Mouse (Mus musculus): ENCODE data around the gene Ezh1. TPM values are rescaled to one million over a fixed set of nuclear protein-coding genes. Genes with fewer than 3 reads are reported as not detected.

The Ezh1 gene
- polyA plus RNA-seq, 1 experiment from 2014 or later = 17.1 TPM

- Histone ChIP-seq H3K4me1 (ENCODE audit: insufficient read depth, low read depth, low read length) (no peaks in the 10 kb centered on the region), H3K36me3 (ENCODE audit: insufficient read depth, low read length) (no peaks in the 10 kb centered on the region), H3K9ac (replicated peaks; ENCODE audit: low read depth) (no peak overlapping the region), H3K9me3 (ENCODE audit: low read length) (no peaks in the 10 kb centered on the region), H3K27ac (ENCODE audit: low read length) (peak overlapping the region; percentile 92), H3K4me3 (ENCODE audit: low read depth, low read length) (peak overlapping the region; percentile 50), H3K27me3 (replicated peaks; ENCODE audit: insufficient read depth, low read length) (0 out of 2 replicates have a peak, but pooled peaks cover 3% of the 10 kb centered on the region), H3K4me2 (replicated peaks; ENCODE audit: low read depth, low read length) (peak overlapping the region; percentile 70)
- WGBS = 36% methylated on average over 14 of the region's 14 CpGs
- TF ChIP-seq CTCF (IDR thresholded peaks at IDR 0.05) (peak; percentile 78), EP300 (IDR thresholded peaks at IDR 0.05) (peak; percentile 94)
- DNase-seq (ENCODE audit: low spot score) (peak; percentile 85), ATAC-seq (peak; percentile 74)
These were observed 22.2 kb upstream of the Ezh1 start for GRCm38 (mm10) chr11:101248258-101248994.

GRCm38 (mm10) chr11:101247521-101248030 is 21.3 kb upstream of the Ezh1 start:
- 69% methylated on average over 6 of the region's 6 CpGs for WGBS
- DNase-seq (ENCODE audit: low spot score) (no peak), ATAC-seq (no peak)
- no peak for TF ChIP-seq EP300 (IDR thresholded peaks at IDR 0.05)
- no peak for TF ChIP-seq CTCF (IDR thresholded peaks at IDR 0.05)
- peak overlapping the region; percentile 92 for H3K27ac ChIP-seq (ENCODE audit: low read length)
- no peaks in the 10 kb centered on the region for H3K9me3 ChIP-seq (ENCODE audit: low read length)
- H3K9ac ChIP-seq (replicated peaks; ENCODE audit: low read depth) = peak overlapping the region; percentile 64
- no peaks in the 10 kb centered on the region for H3K4me1 ChIP-seq (ENCODE audit: insufficient read depth, low read depth, low read length)
- no peaks in the 10 kb centered on the region for H3K36me3 ChIP-seq (ENCODE audit: insufficient read depth, low read length)
- H3K27me3 ChIP-seq (replicated peaks; ENCODE audit: insufficient read depth, low read length) = 0 out of 2 replicates have a peak, but pooled peaks cover 3% of the 10 kb centered on the region
- H3K4me3 ChIP-seq (ENCODE audit: low read depth, low read length) = peak overlapping the region; percentile 50
- peak overlapping the region; percentile 70 for H3K4me2 ChIP-seq (replicated peaks; ENCODE audit: low read depth, low read length)

GRCm38 (mm10) chr11:101246702-101247012 is 20.4 kb upstream of the Ezh1 start:
- H3K4me1 ChIP-seq (ENCODE audit: insufficient read depth, low read depth, low read length) = no peaks in the 10 kb centered on the region
- peak overlapping the region; percentile 64 for H3K9ac ChIP-seq (replicated peaks; ENCODE audit: low read depth)
- 10% methylated on average over 7 of the region's 7 CpGs for WGBS
- peak; percentile 16 for ATAC-seq
- DNase-seq (ENCODE audit: low spot score) = no peak
- no peaks in the 10 kb centered on the region for H3K9me3 ChIP-seq (ENCODE audit: low read length)
- H3K4me3 ChIP-seq (ENCODE audit: low read depth, low read length) = peak overlapping the region; percentile 50
- H3K27me3 ChIP-seq (replicated peaks; ENCODE audit: insufficient read depth, low read length) = 0 out of 2 replicates have a peak, but pooled peaks cover 3% of the 10 kb centered on the region
- peak overlapping the region; percentile 70 for H3K4me2 ChIP-seq (replicated peaks; ENCODE audit: low read depth, low read length)
- no peaks in the 10 kb centered on the region for H3K36me3 ChIP-seq (ENCODE audit: insufficient read depth, low read length)
- H3K27ac ChIP-seq (ENCODE audit: low read length) = peak overlapping the region; percentile 92
- no peak for TF ChIP-seq EP300 (IDR thresholded peaks at IDR 0.05)
- TF ChIP-seq CTCF (IDR thresholded peaks at IDR 0.05) = no peak

- peak within 1 kb of the TSS; percentile 92 for H3K27ac ChIP-seq (ENCODE audit: low read length)
- H3K4me2 ChIP-seq (replicated peaks; ENCODE audit: low read depth, low read length) = peak within 1 kb of the TSS; percentile 70
- 0 out of 2 replicates have a peak, but pooled peaks cover 3% of the 10 kb centered on the region for H3K27me3 ChIP-seq (replicated peaks; ENCODE audit: insufficient read depth, low read length)
- peak; percentile 84 for ATAC-seq
- peak; percentile 69 for DNase-seq (ENCODE audit: low spot score)
- H3K9ac ChIP-seq (replicated peaks; ENCODE audit: low read depth) = peak within 1 kb of the TSS; percentile 64
- TF ChIP-seq EP300 (IDR thresholded peaks at IDR 0.05) (no peak), CTCF (IDR thresholded peaks at IDR 0.05) (peak; percentile 3; the same call in 1 of the 2 replicates)
- no peaks in the 10 kb centered on the region for H3K4me1 ChIP-seq (ENCODE audit: insufficient read depth, low read depth, low read length)
- 1% methylated on average over 47 of the region's 63 CpGs for WGBS
- H3K4me3 ChIP-seq (ENCODE audit: low read depth, low read length) = peak within 1 kb of the TSS; percentile 50
- no peaks in the 10 kb centered on the region for H3K36me3 ChIP-seq (ENCODE audit: insufficient read depth, low read length)
- H3K9me3 ChIP-seq (ENCODE audit: low read length) = no peaks in the 10 kb centered on the region
These were observed 19.8 kb upstream of the Ezh1 start, which contains the start of gene Ramp2 for GRCm38 (mm10) chr11:101245855-101246701. Gene Ramp2 (plus strand): TSS chr11:101246028.

- Histone ChIP-seq H3K9ac (replicated peaks; ENCODE audit: low read depth) (0 out of 2 replicates have a peak overlapping the region, but pooled peaks have one; percentile 64), H3K27ac (ENCODE audit: low read length) (peak overlapping the region; percentile 92), H3K27me3 (replicated peaks; ENCODE audit: insufficient read depth, low read length) (0 out of 2 replicates have a peak, but pooled peaks cover 3% of the 10 kb centered on the region), H3K36me3 (ENCODE audit: insufficient read depth, low read length) (no peaks in the 10 kb centered on the region), H3K4me1 (ENCODE audit: insufficient read depth, low read depth, low read length) (no peaks in the 10 kb centered on the region), H3K9me3 (ENCODE audit: low read length) (no peaks in the 10 kb centered on the region), H3K4me2 (replicated peaks; ENCODE audit: low read depth, low read length) (peak overlapping the region; percentile 70), H3K4me3 (ENCODE audit: low read depth, low read length) (no peak overlapping the region)
- TF ChIP-seq EP300 (IDR thresholded peaks at IDR 0.05) (no peak), CTCF (IDR thresholded peaks at IDR 0.05) (no peak)
- DNase-seq (ENCODE audit: low spot score) (no peak), ATAC-seq (no peak)
- 34% methylated on average over 4 of the region's 4 CpGs for WGBS
These were observed 18.8 kb upstream of the Ezh1 start for GRCm38 (mm10) chr11:101245071-101245470.

All from lung, postnatal 0 days (tissue).